Mouse (Mus musculus): ENCODE data around the gene Trmt112. TPM values are rescaled to one million over a fixed set of nuclear protein-coding genes. Genes with fewer than 3 reads are reported as not detected.
A peak's percentile ranks its signal among the peaks of the same experiment; 100 is the strongest.
"Not testable (repeated sequence)": the region's sequence is repeated elsewhere in the genome, so short reads cannot be mapped to it uniquely, and the experiment has no call there.

Gene Trmt112
- polyA plus RNA-seq, 1 experiment = 124 TPM

- Histone ChIP-seq H3K27me3 (ENCODE audit: control insufficient read depth, insufficient read depth, low read length) (no peaks in the 10 kb centered on the region), H3K27ac (ENCODE audit: insufficient read depth, low read length) (no peak overlapping the region), H3K4me3 (replicated peaks; ENCODE audit: insufficient read depth, low read depth, low read length) (no peak overlapping the region), H3K4me1 (ENCODE audit: control insufficient read depth, insufficient read depth, low read length) (peaks cover 9% of the 10 kb centered on the region)
- no peak for TF ChIP-seq CTCF (IDR thresholded peaks at IDR 0.05; ENCODE audit: borderline replicate concordance, insufficient read depth, low read depth, low read length)
- no peak for TF ChIP-seq POLR2A (IDR thresholded peaks at IDR 0.05; ENCODE audit: borderline replicate concordance, insufficient read depth, low read length)
- WGBS = 92% methylated on average over 1 of the region's 1 CpGs
- no peak for DNase-seq
Observed at GRCm38 (mm10) chr19:6903031-6903430, 6.5 kb upstream of the Trmt112 start.

GRCm38 (mm10) chr19:6904846-6905245 lies 4.7 kb upstream of the Trmt112 start:
- Histone ChIP-seq H3K4me1 (ENCODE audit: control insufficient read depth, insufficient read depth, low read length) (peaks cover 9% of the 10 kb centered on the region), H3K4me3 (replicated peaks; ENCODE audit: insufficient read depth, low read depth, low read length) (no peak overlapping the region), H3K27me3 (ENCODE audit: control insufficient read depth, insufficient read depth, low read length) (no peaks in the 10 kb centered on the region), H3K27ac (ENCODE audit: insufficient read depth, low read length) (no peak overlapping the region)
- no peak for TF ChIP-seq CTCF (IDR thresholded peaks at IDR 0.05; ENCODE audit: borderline replicate concordance, insufficient read depth, low read depth, low read length)
- TF ChIP-seq POLR2A (IDR thresholded peaks at IDR 0.05; ENCODE audit: borderline replicate concordance, insufficient read depth, low read length) = no peak
- no peak for DNase-seq
- 47% methylated on average over 2 of the region's 2 CpGs for WGBS

- 94% methylated on average over 11 of the region's 11 CpGs for WGBS
- H3K4me1 ChIP-seq (ENCODE audit: control insufficient read depth, insufficient read depth, low read length) = peaks cover 9% of the 10 kb centered on the region
- H3K27me3 ChIP-seq (ENCODE audit: control insufficient read depth, insufficient read depth, low read length) = no peaks in the 10 kb centered on the region
- no peak overlapping the region for H3K27ac ChIP-seq (ENCODE audit: insufficient read depth, low read length)
- TF ChIP-seq POLR2A (IDR thresholded peaks at IDR 0.05; ENCODE audit: borderline replicate concordance, insufficient read depth, low read length) = no peak
- H3K4me3 ChIP-seq (replicated peaks; ENCODE audit: insufficient read depth, low read depth, low read length) = no peak overlapping the region
- DNase-seq = no peak
Observed at GRCm38 (mm10) chr19:6905498-6906159, 3.9 kb upstream of the Trmt112 start.

GRCm38 (mm10) chr19:6906199-6906598 lies 3.3 kb upstream of the Trmt112 start:
- peak in 1 of 2 experiments; percentile 19 for DNase-seq
- H3K4me3 ChIP-seq (replicated peaks; ENCODE audit: insufficient read depth, low read depth, low read length) = no peak overlapping the region
- WGBS = 68% methylated on average over 3 of the region's 3 CpGs

GRCm38 (mm10) chr19:6907094-6907493 lies 2.4 kb upstream of the Trmt112 start:
- WGBS = 77% methylated on average over 8 of the region's 8 CpGs
- H3K4me1 ChIP-seq (ENCODE audit: control insufficient read depth, insufficient read depth, low read length) = peaks cover 9% of the 10 kb centered on the region
- TF ChIP-seq POLR2A (IDR thresholded peaks at IDR 0.05; ENCODE audit: borderline replicate concordance, insufficient read depth, low read length) (no peak), CTCF (IDR thresholded peaks at IDR 0.05; ENCODE audit: borderline replicate concordance, insufficient read depth, low read depth, low read length) (no peak)
- peak in 1 of 2 experiments; percentile 19 for DNase-seq
- H3K27me3 ChIP-seq (ENCODE audit: control insufficient read depth, insufficient read depth, low read length) = no peaks in the 10 kb centered on the region
- no peak overlapping the region for H3K4me3 ChIP-seq (replicated peaks; ENCODE audit: insufficient read depth, low read depth, low read length)
- no peak overlapping the region for H3K27ac ChIP-seq (ENCODE audit: insufficient read depth, low read length)

More at GRCm38 (mm10) chr19:6906199-6906598, 3.3 kb upstream of the Trmt112 start:
- TF ChIP-seq POLR2A (IDR thresholded peaks at IDR 0.05; ENCODE audit: borderline replicate concordance, insufficient read depth, low read length) = no peak
- TF ChIP-seq CTCF (IDR thresholded peaks at IDR 0.05; ENCODE audit: borderline replicate concordance, insufficient read depth, low read depth, low read length) = no peak
- H3K4me1 ChIP-seq (ENCODE audit: control insufficient read depth, insufficient read depth, low read length) = peaks cover 9% of the 10 kb centered on the region
- H3K27ac ChIP-seq (ENCODE audit: insufficient read depth, low read length) = no peak overlapping the region
- no peaks in the 10 kb centered on the region for H3K27me3 ChIP-seq (ENCODE audit: control insufficient read depth, insufficient read depth, low read length)

- H3K4me1 ChIP-seq (ENCODE audit: control insufficient read depth, insufficient read depth, low read length) = peaks cover 9% of the 10 kb centered on the region
- peak overlapping the region; percentile 92 for H3K4me3 ChIP-seq (replicated peaks; ENCODE audit: insufficient read depth, low read depth, low read length)
- WGBS = 60% methylated on average over 7 of the region's 7 CpGs
- H3K27me3 ChIP-seq (ENCODE audit: control insufficient read depth, insufficient read depth, low read length) = no peaks in the 10 kb centered on the region
- TF ChIP-seq CTCF (IDR thresholded peaks at IDR 0.05; ENCODE audit: borderline replicate concordance, insufficient read depth, low read depth, low read length) (no peak), POLR2A (IDR thresholded peaks at IDR 0.05; ENCODE audit: borderline replicate concordance, insufficient read depth, low read length) (no peak)
- peak; percentile 25 to 26 for DNase-seq
- H3K27ac ChIP-seq (ENCODE audit: insufficient read depth, low read length) = no peak overlapping the region
Observed at GRCm38 (mm10) chr19:6907811-6908540, 1.5 kb upstream of the Trmt112 start.

GRCm38 (mm10) chr19:6909021-6909420 lies 477 bp upstream of the Trmt112 start:
- WGBS = 3% methylated on average over 11 of the region's 11 CpGs
- TF ChIP-seq POLR2A (IDR thresholded peaks at IDR 0.05; ENCODE audit: borderline replicate concordance, insufficient read depth, low read length) (no peak), CTCF (IDR thresholded peaks at IDR 0.05; ENCODE audit: borderline replicate concordance, insufficient read depth, low read depth, low read length) (no peak)
- peak overlapping the region; percentile 80 for H3K27ac ChIP-seq (ENCODE audit: insufficient read depth, low read length)
- DNase-seq = no peak
- peak overlapping the region; percentile 92 for H3K4me3 ChIP-seq (replicated peaks; ENCODE audit: insufficient read depth, low read depth, low read length)
- no peaks in the 10 kb centered on the region for H3K27me3 ChIP-seq (ENCODE audit: control insufficient read depth, insufficient read depth, low read length)
- peaks cover 9% of the 10 kb centered on the region for H3K4me1 ChIP-seq (ENCODE audit: control insufficient read depth, insufficient read depth, low read length)

GRCm38 (mm10) chr19:6910306-6910705 lies 808 bp downstream of the Trmt112 start:
- DNase-seq = peak in 1 of 2 experiments; percentile 54
- Histone ChIP-seq H3K27ac (ENCODE audit: insufficient read depth, low read length) (0 out of 2 replicates have a peak overlapping the region, but pooled peaks have one; percentile 80), H3K4me3 (replicated peaks; ENCODE audit: insufficient read depth, low read depth, low read length) (peak overlapping the region; percentile 92)
- H3K27me3 ChIP-seq (ENCODE audit: control insufficient read depth, insufficient read depth, low read length); H3K4me1 ChIP-seq (ENCODE audit: control insufficient read depth, insufficient read depth, low read length): not testable (repeated sequence)
- WGBS = 1% methylated on average over 30 of the region's 30 CpGs

All from cerebellum, adult 2 months (tissue).